Comparison of ENCODE assay signal across 20 mouse cellular contexts in the genomic region with DNA sequence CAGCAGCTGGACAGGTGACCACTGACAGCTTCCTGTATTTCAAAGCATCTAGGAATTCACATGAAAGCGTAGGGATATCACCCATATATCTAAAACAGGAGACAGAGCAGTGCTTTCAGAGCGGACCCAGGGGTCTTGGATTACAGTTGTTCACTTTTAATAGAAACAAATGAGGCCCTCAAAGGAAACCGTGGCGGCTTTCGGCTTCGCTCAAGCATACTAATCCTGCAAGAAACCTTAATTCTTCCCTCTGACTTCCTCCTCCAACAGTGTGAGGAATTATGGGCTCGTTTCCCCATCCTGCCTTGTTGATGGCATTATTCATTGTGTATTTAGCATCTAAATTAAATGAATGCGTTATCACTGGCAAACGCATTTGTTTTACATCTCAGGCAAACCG.
"Had no signal": no experiment of that assay in that cellular context is flagged by ENCODE, and none has a peak within 500 bp of the region (broad histone marks: within the 10 kb centered on the region; RNA-seq: fewer than 3 reads in every experiment).

No protein-coding gene starts in this region.

- H3K27me3 ChIP-seq: stomach, embryonic 15.5 days had no signal

- H3K9me3 ChIP-seq: lung, embryonic 15.5 days; neural tube, embryonic 13.5 days; neural tube, embryonic 15.5 days; stomach, embryonic 15.5 days had no signal

- H3K27ac ChIP-seq: lung, embryonic 15.5 days; macrophage; neural tube, embryonic 13.5 days; neural tube, embryonic 15.5 days; stomach, embryonic 15.5 days; stomach, postnatal 0 days had no signal

- DNase-seq: liver, postnatal 0 days; lung, adult 2 months; lung, postnatal 14 days; lung, postnatal 36 days; midbrain, embryonic 14.5 days; right cerebral cortex, postnatal 14 days; thymus, adult 2 months; thymus, postnatal 25 days; thymus, postnatal 4 days had no signal

- H3K4me1 ChIP-seq: megakaryocyte, embryonic 14.5 days had no signal

- ATAC-seq: liver, postnatal 0 days; lung, postnatal 0 days; midbrain, embryonic 16.5 days had no signal

- H3K4me2 ChIP-seq: lung, embryonic 15.5 days; midbrain, embryonic 11.5 days; neural tube, embryonic 13.5 days; neural tube, embryonic 15.5 days; stomach, embryonic 15.5 days had no signal

- H3K9ac ChIP-seq: liver, postnatal 0 days; lung, embryonic 15.5 days; neural tube, embryonic 13.5 days; neural tube, embryonic 15.5 days; stomach, embryonic 15.5 days had no signal

- H3K36me3 ChIP-seq: lung, embryonic 15.5 days; neural tube, embryonic 13.5 days; neural tube, embryonic 15.5 days; stomach, embryonic 15.5 days had no signal

- H3K4me3 ChIP-seq: lung, embryonic 15.5 days; megakaryocyte, embryonic 14.5 days; myocyte; neural tube, embryonic 13.5 days; neural tube, embryonic 15.5 days; stomach, embryonic 15.5 days had no signal
